Comparison of ENCODE assay signal across 8 mouse cellular contexts in the genomic region with DNA sequence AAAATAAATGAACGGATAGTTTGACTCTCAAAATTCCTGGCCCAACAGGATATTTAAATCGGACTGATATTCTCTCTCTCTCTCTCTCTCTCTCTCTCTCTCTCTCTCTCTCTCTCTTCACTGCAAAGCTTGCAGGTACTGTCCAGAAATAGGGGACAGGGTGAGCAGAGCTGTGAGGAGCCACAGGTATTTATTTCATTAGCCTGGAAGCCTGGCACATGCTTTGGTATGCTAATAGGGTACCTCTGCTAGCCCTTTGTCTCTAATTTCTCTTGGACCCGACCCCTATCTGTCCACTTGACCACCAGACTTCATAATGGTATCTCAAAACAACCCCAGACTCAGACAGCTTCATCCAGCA. TPM values are rescaled to one million over a fixed set of nuclear protein-coding genes. Genes with fewer than 3 reads are reported as not detected.
DNase-seq lines count a peak whose midpoint lies in the region; ATAC-seq and TF ChIP-seq lines count a peak whose summit lies in the region.

No protein-coding gene starts in this region.

- peak overlapping the region; percentile 70 for H3K4me2 ChIP-seq in liver, embryonic 12.5 days

- DNase-seq in gastrocnemius, adult 2 months, result no peak
- DNase-seq in gastrocnemius, postnatal 36 days, result no peak
- no peak for DNase-seq in spleen, adult 2 months (ENCODE audit: low read depth in 1 of 2, low spot score in 2 of 2)
- no peak for DNase-seq in spleen, adult 18-20 months
- DNase-seq in frontal cortex, postnatal 36 days (ENCODE audit: low spot score in 2 of 2), result no peak
- no peak for DNase-seq in thymus, postnatal 14 days
- no peak for DNase-seq in embryo, embryonic 9.5 days (ENCODE audit: extremely low spot score)

- no peak overlapping the region for H3K9ac ChIP-seq in liver, embryonic 12.5 days

- no peaks in the 10 kb centered on the region for H3K36me3 ChIP-seq in spleen, adult 2 months (ENCODE audit: control insufficient read depth, insufficient read depth, low read length)
- H3K36me3 ChIP-seq in liver, embryonic 12.5 days, result no peaks in the 10 kb centered on the region

- no peaks in the 10 kb centered on the region for H3K27me3 ChIP-seq in spleen, adult 2 months (ENCODE audit: control insufficient read depth, insufficient read depth, low read length)
- H3K27me3 ChIP-seq in liver, embryonic 12.5 days (replicated peaks), result peaks cover 5% of the 10 kb centered on the region; the same call in 1 of the 2 replicates

- peak overlapping the region; percentile 71 for H3K4me3 ChIP-seq in gastrocnemius, adult 2 months
- peak overlapping the region; percentile 47; the same call in 1 of the 2 replicates for H3K4me3 ChIP-seq in spleen, adult 2 months (ENCODE audit: extremely low read depth, insufficient read depth, insufficient read length)
- peak overlapping the region; percentile 47 for H3K4me3 ChIP-seq in liver, embryonic 12.5 days

- TF ChIP-seq POLR2A in spleen, adult 2 months (IDR thresholded peaks at IDR 0.05; ENCODE audit: low read depth, low read length), result no peak

- intact Hi-C loops in gastrocnemius, adult 2 months (cut with DNase I), result no loop called here
- intact Hi-C loops in gastrocnemius, postnatal 36 days (cut with DNase I), result no loop called here

- 61% methylated on average over 3 of the region's 3 CpGs for WGBS in spleen, adult 2 months
- 24% methylated on average over 3 of the region's 3 CpGs for WGBS in liver, embryonic 12.5 days (ENCODE audit: insufficient replicate concordance)

- no peak overlapping the region for H3K27ac ChIP-seq in gastrocnemius, adult 2 months
- H3K27ac ChIP-seq in spleen, adult 2 months (ENCODE audit: insufficient read depth, low read length), result peak overlapping the region; percentile 2; the same call in 1 of the 2 replicates
- H3K27ac ChIP-seq in liver, embryonic 12.5 days, result no peak overlapping the region

- no peak for ATAC-seq in liver, embryonic 12.5 days

- H3K4me1 ChIP-seq in spleen, adult 2 months (ENCODE audit: control insufficient read depth, insufficient read depth, insufficient read length), result peaks cover 11% of the 10 kb centered on the region; the same call in 1 of the 2 replicates
- peaks cover 19% of the 10 kb centered on the region for H3K4me1 ChIP-seq in liver, embryonic 12.5 days

- no peaks in the 10 kb centered on the region for H3K9me3 ChIP-seq in liver, embryonic 12.5 days (replicated peaks)

- TF ChIP-seq CTCF in gastrocnemius, adult 2 months (IDR thresholded peaks at IDR 0.05), result no peak
- no peak for TF ChIP-seq CTCF in spleen, adult 2 months (IDR thresholded peaks at IDR 0.05; ENCODE audit: extremely low read depth, insufficient read depth, insufficient read length, insufficient replicate concordance)

RNA-seq across cellular contexts. Expression of a gene that starts 11.6 kb away (rescaled TPM):
- total RNA-seq in gastrocnemius, adult 2 months (2021), result 10 to 100 TPM; 20.0 to 23.0 TPM
- 10 to 100 TPM; 17.1 to 20.7 TPM for total RNA-seq in gastrocnemius, postnatal 36 days (2021)
- 41.5 and 44.9 TPM in 2 replicates for polyA plus RNA-seq in spleen, adult 2 months (2012; rRNA removed)
- polyA plus RNA-seq in liver, embryonic 12.5 days (2016; fragmentation: Nextera tagmentation; extraction: Ambion mirVana), result 115 and 116 TPM in 2 replicates

RNA-seq across cellular contexts. Expression of a gene that starts 14.2 kb away (rescaled TPM):
- not detected for total RNA-seq in gastrocnemius, adult 2 months (2021)
- total RNA-seq in gastrocnemius, postnatal 36 days (2021), result not detected
- 1.1 and 1.2 TPM in 2 replicates for polyA plus RNA-seq in spleen, adult 2 months (2012; rRNA removed)
- polyA plus RNA-seq in liver, embryonic 12.5 days (2016; fragmentation: Nextera tagmentation; extraction: Ambion mirVana), result not detected in 2 replicates

RNA-seq across cellular contexts. Expression of a gene that starts 43.5 kb away (rescaled TPM):
- total RNA-seq in gastrocnemius, adult 2 months (2021), result 10 to 100 TPM; 24.8 to 32.8 TPM
- 10 to 100 TPM; 17.6 to 22.9 TPM for total RNA-seq in gastrocnemius, postnatal 36 days (2021)
- polyA plus RNA-seq in spleen, adult 2 months (2012; rRNA removed), result 23.0 and 38.3 TPM in 2 replicates
- 4.4 and 4.5 TPM in 2 replicates for polyA plus RNA-seq in liver, embryonic 12.5 days (2016; fragmentation: Nextera tagmentation; extraction: Ambion mirVana)
